Mouse (Mus musculus) ES-Bruce4 (cell line): ENCODE measurements around the gene Mad1l1. TPM values are rescaled to one million over a fixed set of nuclear protein-coding genes. Genes with fewer than 3 reads are reported as not detected.

Experiments
- H3K27ac ChIP-seq: 2 replicates; pipeline ENCODE4 v1.5.1; 2012; ENCODE audit warnings: low read length, inconsistent platforms; ENCODE audit not compliant: insufficient read depth
- H3K27me3 ChIP-seq: 2 replicates; pipeline ENCODE4 v1.6.1; 2012; ENCODE audit warnings: mild to moderate bottlenecking, low read length, inconsistent platforms; ENCODE audit not compliant: control insufficient read depth, poor library complexity, insufficient read depth, severe bottlenecking
- H3K36me3 ChIP-seq: 2 replicates; pipeline ENCODE4 v1.6.1; 2012; ENCODE audit warnings: inconsistent platforms, mild to moderate bottlenecking, low read length, moderate library complexity; ENCODE audit not compliant: control insufficient read depth, poor library complexity, insufficient read depth, severe bottlenecking
- H3K4me1 ChIP-seq: one replicate; pipeline ENCODE4 v1.8.1; 2011; ENCODE audit warnings: low read length; ENCODE audit not compliant: control insufficient read depth, insufficient read depth
- H3K4me3 ChIP-seq: 2 replicates; pipeline ENCODE4 v1.5.1; 2011; ENCODE audit warnings: low read depth, mild to moderate bottlenecking, low read length
- H3K9ac ChIP-seq: 2 replicates; pipeline ENCODE4 v1.6.1; 2012; ENCODE audit warnings: low read depth, mild to moderate bottlenecking, inconsistent platforms; ENCODE audit not compliant: poor library complexity, severe bottlenecking
- H3K9me3 ChIP-seq: replicated peaks from 2 replicates; pipeline ENCODE4 v1.6.1; 2012; ENCODE audit warnings: mild to moderate bottlenecking, low read length, inconsistent platforms; ENCODE audit not compliant: control insufficient read depth, poor library complexity, insufficient read depth, severe bottlenecking
- CTCF ChIP-seq: IDR thresholded peaks from one replicate; pipeline ENCODE4 v1.8.1; 2011; ENCODE audit warnings: low read depth, low read length
- EP300 ChIP-seq: IDR thresholded peaks from 2 replicates; pipeline ENCODE4 v1.6.1; 2011; ENCODE audit warnings: low read depth, low read length; ENCODE audit not compliant: insufficient read depth
- POLR2A ChIP-seq: IDR thresholded peaks from one replicate; pipeline ENCODE4 v1.8.1; 2011; ENCODE audit warnings: low read length; ENCODE audit not compliant: insufficient read depth
- polyA plus RNA-seq: library from polyadenylated mRNA; stranded (reverse); fragments of >200 nt; gene quantifications from 2 replicates; pipeline ENCODE4 v1.2.4, GENCODE M21; 2011; ENCODE audit warnings: low read depth; ENCODE audit not compliant: missing spikeins, insufficient read depth, insufficient read length

Mad1l1 gene
- polyA plus RNA-seq, 1 experiment, result 25.4 TPM

GRCm38 (mm10) chr5:140010405-140010804, 310.9 kb downstream of the Mad1l1 start:
- Histone ChIP-seq H3K9ac (no peak overlapping the region), H3K36me3 (no peaks in the 10 kb centered on the region), H3K4me1 (no peaks in the 10 kb centered on the region), H3K27me3 (no peaks in the 10 kb centered on the region), H3K4me3 (no peak overlapping the region), H3K9me3 (no peaks in the 10 kb centered on the region), H3K27ac (no peak overlapping the region)
- TF ChIP-seq CTCF (no peak), POLR2A (no peak), EP300 (no peak)

GRCm38 (mm10) chr5:140009083-140009655, 312.2 kb downstream of the Mad1l1 start:
- TF ChIP-seq EP300 (no peak), CTCF (no peak), POLR2A (no peak)
- H3K9ac ChIP-seq, result no peak overlapping the region
- H3K36me3 ChIP-seq, result no peaks in the 10 kb centered on the region
- H3K9me3 ChIP-seq, result no peaks in the 10 kb centered on the region
- no peak overlapping the region for H3K27ac ChIP-seq
- no peaks in the 10 kb centered on the region for H3K4me1 ChIP-seq
- H3K27me3 ChIP-seq, result no peaks in the 10 kb centered on the region
- no peak overlapping the region for H3K4me3 ChIP-seq

- Histone ChIP-seq H3K4me3 (no peak overlapping the region), H3K27me3 (no peaks in the 10 kb centered on the region), H3K27ac (no peak overlapping the region), H3K9me3 (no peaks in the 10 kb centered on the region), H3K36me3 (no peaks in the 10 kb centered on the region), H3K9ac (no peak overlapping the region), H3K4me1 (no peaks in the 10 kb centered on the region)
- TF ChIP-seq CTCF, result no peak
- no peak for TF ChIP-seq EP300
- TF ChIP-seq POLR2A, result no peak
Measured at GRCm38 (mm10) chr5:140008523-140008806, 312.9 kb downstream of the Mad1l1 start.

DNA sequence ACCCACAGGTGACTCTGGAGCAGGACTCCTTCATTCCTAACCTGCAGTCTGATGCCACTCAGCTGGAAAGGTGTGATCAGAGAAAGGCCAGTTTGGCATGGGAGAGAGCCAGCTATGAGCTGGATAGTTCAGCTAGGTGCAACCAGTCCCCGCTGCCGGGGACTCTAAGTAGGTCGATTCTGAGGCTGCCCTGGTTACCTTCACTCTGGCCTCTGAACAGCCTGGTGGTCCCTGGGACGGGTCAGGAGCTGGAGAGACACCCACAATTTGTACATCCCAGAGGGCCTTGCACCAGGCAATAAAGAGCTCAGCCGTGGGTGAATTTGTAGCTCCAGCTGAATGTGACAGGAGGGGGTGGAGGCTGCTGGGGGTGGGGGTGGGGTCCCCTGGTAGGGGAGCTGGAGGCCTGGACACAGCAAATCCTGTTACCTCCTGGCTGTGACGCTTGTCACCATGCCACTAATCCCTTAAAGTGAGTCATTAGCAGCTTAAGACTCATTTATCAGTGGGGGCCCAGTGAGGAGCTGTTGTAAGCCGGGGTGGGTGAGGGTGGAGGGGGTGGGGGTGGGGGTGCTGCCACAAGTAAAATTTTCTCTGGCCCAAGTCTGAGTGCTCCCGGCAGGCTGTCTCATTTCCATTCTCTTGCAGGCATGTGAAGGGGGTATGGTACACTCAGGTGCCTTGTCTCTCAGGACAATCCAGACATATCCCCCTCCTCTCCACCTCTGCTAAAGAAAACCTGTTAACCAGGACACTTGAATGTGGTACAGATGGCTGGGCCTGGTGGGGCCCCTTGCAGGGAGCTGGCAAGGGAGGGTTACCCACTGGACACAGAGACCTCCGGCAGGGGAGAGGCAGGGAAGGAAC, 313.5 kb downstream of the Mad1l1 start:
- Histone ChIP-seq H3K9ac (no peak overlapping the region), H3K4me3 (no peak overlapping the region), H3K9me3 (no peaks in the 10 kb centered on the region), H3K27me3 (no peaks in the 10 kb centered on the region), H3K4me1 (no peaks in the 10 kb centered on the region), H3K36me3 (no peaks in the 10 kb centered on the region), H3K27ac (no peak overlapping the region)
- TF ChIP-seq CTCF (no peak), EP300 (no peak), POLR2A (no peak)

- Histone ChIP-seq H3K4me1 (no peaks in the 10 kb centered on the region), H3K27me3 (no peaks in the 10 kb centered on the region), H3K27ac (no peak overlapping the region), H3K9ac (no peak overlapping the region), H3K4me3 (no peak overlapping the region), H3K9me3 (no peaks in the 10 kb centered on the region), H3K36me3 (no peaks in the 10 kb centered on the region)
- no peak for TF ChIP-seq CTCF
- TF ChIP-seq EP300, result no peak
- TF ChIP-seq POLR2A, result no peak
Measured at GRCm38 (mm10) chr5:140006861-140007260, 314.5 kb downstream of the Mad1l1 start.

- H3K9me3 ChIP-seq, result no peaks in the 10 kb centered on the region
- no peaks in the 10 kb centered on the region for H3K36me3 ChIP-seq
- H3K4me3 ChIP-seq, result peak overlapping the region; percentile 25; the same call in 1 of the 2 replicates
- H3K27me3 ChIP-seq, result no peaks in the 10 kb centered on the region
- H3K27ac ChIP-seq, result no peak overlapping the region
- TF ChIP-seq CTCF, result no peak
- TF ChIP-seq EP300, result no peak
- TF ChIP-seq POLR2A, result no peak
- H3K4me1 ChIP-seq, result no peaks in the 10 kb centered on the region
- no peak overlapping the region for H3K9ac ChIP-seq
Measured at GRCm38 (mm10) chr5:140002541-140002940, 318.8 kb downstream of the Mad1l1 start.
